Mouse (Mus musculus): ENCODE results near the gene Tube1.

DNA sequence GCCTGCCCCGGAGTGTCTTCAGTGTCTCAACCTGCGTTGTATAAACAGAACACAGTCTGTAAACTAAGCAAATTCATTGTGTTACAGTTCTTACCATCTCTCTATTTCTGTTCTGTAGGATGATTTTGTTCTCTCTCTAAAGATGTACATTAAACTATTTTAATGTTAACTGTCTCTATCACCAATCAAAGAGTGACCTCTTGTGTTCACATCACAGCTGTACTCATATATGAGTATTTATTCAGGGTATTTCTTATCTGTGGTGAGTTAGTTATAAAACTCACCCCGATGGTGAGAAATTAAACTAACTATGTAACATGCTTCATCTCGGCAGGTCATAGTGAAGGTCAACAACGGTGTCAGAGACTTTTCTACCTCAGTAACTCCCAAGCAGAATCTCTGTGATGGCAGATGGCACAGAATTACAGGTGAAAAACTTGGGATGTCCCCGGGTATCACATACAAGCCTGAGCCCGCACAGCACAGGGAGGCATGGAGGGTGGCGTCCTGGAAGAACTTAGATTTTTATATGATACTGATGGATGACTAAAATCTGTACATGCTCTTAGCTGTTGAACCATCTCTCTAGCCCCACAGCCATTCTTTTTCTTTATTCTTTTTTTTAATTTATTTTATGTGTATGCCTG lies 28.9 kb upstream of the Tube1 start:
- TF ChIP-seq CTCF (IDR thresholded peaks at IDR 0.05; ENCODE audit: insufficient read depth, low read length) (no peak), POLR2A (IDR thresholded peaks at IDR 0.05; ENCODE audit: borderline replicate concordance, extremely low read depth, low read depth, low read length) (no peak)
